Mouse (Mus musculus): ENCODE results near the gene Fbxl8.

Fbxl8 gene

DNA sequence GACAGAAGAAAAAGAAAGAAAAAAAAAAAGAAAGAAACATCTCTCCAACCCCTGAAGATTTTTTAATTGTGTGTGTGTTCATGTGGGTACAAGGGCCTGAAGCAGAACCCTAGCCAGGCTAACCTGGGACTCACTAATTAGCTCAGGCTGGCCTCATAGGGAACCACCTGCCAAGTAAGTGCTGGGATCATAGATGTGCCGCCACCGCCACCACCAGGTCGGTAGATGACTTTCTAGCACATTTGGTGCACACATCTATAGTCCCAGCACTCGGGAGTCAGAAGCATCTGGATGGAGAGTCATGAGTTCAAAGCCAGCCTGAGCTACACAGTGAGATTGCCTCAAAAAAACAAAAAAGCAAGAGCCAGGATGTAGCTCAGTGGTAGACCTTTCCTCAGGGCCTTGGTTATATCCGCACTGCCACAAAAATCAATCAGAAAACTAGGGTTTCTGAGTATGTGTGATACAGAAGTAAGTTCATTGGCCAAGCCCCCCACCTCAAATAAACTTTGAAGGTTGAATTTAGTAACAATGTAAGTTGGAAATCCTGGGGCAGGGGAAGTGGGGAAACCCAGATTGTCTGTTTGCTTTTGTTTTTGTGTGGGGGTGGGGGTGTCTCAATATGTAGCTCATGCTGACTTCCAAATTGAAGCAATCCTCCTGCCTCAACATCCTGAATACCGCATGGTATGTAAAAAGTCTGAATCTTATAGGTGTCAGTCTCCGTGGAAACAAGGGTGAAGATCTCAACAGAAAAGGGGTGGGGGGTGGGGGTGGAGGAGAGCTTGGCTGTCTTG lies 6.9 kb upstream of the Fbxl8 start:
- in situ Hi-C loops (cut with MboI, MseI): loop anchor here (5.0 to 10.0 kb wide), 3 partner anchors 133 to 1013 kb away; partner anchors contain the start of genes Cdh16 (in 1 of the 2) and Tk2 (in 1 of the 2)

DNA sequence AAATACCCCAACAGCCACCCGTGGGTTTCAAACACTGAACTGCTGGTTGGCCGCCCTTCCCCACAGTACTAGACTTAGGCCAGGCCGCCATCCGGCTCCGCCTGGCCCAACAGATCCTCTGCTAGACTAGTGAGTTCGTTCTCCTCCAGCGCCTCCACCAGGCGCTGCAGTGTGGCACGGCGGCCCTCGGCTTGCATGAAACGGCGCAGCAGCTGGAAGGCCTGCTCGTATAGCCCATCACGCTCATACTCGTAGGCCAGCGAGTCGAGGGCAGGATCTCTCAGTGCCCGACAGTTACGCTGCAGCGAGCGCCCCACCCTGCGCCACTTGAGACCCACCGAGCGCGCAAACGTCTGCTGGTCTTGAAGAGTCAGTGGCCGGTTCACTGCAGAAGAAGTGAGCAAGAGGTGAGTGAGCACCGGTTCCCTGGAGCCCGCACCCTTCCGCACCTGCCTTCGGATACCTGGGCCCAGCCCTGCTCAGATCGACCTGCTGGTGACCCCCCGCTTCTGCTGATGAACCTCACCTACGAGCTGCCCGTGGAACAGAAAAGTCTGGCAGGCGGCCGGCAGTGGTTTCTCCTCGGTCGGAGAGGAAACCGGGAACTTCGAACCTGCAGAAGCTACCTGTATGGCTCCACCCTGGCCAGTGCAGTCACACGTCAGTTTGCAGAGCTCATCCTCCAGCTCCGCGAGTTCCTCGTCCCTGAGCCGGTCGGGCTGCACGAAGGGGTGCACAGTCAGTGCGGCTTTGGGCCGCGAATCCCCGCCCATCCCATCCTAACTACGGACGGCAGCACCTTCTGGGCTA lies 5.3 kb upstream of the Fbxl8 start:
- in situ Hi-C loops (cut with MboI, MseI): loop anchor here (5.0 to 10.0 kb wide), 3 partner anchors 134 to 1014 kb away; partner anchors contain the start of genes Cdh16 (in 1 of the 2) and Tk2 (in 1 of the 2)

DNA sequence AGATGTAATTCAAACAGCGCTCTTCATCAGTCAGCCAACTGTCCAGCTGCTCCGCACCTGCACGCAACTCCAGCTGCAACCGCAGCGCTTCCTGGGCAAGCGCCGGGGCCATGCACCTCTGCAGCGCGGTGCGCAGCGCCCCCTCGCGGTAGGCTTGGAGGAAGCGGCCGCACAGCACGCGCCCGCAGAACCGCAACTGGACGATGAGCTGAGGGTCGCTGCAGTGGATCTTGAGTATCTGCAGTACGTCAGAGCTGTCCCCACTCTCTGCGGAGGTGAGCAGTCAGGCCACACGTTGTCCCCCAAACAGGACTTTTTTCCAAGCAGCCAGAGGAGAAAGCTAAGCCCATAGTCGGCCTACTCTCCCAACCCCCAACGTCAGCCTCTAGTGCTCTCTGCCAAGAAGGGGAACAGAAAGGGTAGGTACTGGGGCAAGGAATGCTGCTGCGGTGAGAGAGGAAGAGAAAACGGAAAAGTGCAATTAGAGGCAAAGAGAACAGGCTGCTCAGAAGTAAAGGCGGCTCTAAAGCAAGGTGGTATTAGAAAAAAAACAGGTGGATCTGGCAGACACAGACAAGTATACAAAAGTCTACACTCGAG lies 4.6 kb upstream of the Fbxl8 start:
- in situ Hi-C loops (cut with MboI, MseI): loop anchor here (5.0 to 10.0 kb wide), 3 partner anchors 135 to 1015 kb away; partner anchors contain the start of genes Cdh16 (in 1 of the 2) and Tk2 (in 1 of the 2)

DNA sequence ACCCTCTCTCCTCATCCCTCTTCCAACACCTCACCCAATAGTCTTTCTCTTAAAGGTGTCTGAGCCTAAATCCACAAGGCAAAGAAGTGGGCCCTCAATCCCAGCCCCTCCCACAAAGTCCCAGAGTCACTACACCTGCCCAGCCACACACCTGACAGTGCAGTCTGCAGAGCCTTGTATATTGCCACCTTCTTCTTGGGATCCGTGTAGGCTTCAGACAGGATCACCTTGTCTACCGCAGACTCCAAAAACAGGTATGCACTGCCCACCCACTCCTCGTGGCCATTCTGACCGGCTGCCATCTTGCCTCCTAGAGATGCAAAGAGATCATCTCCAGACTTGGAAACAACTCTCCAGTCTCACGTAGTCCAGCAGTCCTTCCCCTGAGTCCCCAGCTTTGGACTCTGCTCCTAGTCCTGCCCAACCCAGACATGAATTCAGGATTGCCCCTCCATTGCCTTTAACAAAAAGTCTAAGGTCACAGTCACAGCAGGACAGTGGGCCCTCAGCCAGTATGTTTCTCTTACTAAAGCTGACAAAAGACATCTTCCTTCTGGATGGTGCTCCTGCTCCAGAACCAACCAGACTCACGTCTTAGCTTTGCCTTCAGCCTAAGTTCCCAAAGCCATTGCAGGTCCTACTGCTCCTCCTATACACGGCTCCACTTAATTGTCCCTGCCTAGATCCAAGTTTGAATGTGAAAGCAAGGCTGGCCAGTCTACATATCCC lies 3.9 kb upstream of the Fbxl8 start:
- in situ Hi-C loops (cut with MboI, MseI): no loop called here

DNA sequence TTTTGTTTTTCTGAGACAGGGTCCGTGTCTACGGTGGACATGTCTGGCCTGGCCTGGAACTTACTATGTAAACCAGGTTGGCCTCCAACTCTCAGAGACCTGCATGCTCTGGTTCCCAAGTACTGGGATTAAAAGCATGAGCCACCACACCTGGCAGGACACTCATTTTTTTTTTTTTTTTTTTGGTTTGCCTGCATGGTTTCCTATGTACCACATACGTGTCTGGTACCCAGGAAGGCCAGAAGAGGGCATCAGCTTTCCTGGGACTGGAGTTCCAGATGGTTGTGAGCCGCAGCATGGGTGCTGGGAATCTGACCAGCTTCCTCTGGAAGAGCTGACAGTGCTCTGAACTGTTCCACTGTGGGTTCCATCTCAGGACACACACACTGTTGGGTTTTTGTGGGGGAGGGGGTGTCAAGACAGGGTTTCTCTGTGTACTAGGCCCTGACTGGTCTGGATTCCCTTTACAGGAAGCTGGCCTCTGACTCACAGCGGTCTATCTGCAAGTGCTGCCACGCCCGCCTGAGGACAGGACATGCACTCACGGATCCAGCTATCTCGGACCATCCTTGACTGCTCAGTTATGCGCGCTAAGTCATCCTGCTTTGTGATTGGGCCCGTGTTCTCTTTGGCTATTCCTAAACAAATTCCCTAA lies 3.0 kb upstream of the Fbxl8 start:
- in situ Hi-C loops (cut with MboI, MseI): no loop called here

DNA sequence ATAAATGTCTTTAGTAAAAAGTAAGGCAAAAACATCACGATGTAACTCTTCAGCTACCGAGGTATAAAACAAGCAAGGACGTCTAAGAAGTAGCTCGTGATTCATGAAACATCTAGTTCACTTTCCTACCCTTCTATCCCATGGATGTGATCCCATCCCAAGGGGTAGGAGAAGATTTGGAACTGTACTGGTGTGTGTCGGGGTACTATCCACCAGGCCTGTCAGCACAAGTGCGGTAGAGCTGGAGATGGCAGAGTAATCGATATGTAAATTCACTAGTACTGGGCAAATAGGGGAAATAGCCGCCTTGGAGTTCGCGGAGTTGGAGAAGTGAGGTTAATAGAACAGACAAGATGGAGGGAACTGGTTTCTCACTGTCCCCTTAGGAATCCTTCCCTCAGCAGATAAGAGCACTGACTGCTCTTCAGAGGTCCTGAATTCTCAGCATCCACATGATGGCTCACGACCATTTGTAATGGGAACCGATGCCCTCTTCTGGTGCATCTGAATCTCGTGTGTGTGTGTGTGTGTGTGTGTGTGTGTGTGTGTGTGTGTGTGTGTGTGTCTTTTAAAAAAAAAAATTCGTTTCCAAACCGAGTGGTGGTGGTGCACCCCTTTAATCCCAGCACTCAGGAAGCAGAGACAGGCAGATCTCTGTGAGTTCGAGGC lies 1.1 kb upstream of the Fbxl8 start:
- in situ Hi-C loops (cut with MboI, MseI): no loop called here

DNA sequence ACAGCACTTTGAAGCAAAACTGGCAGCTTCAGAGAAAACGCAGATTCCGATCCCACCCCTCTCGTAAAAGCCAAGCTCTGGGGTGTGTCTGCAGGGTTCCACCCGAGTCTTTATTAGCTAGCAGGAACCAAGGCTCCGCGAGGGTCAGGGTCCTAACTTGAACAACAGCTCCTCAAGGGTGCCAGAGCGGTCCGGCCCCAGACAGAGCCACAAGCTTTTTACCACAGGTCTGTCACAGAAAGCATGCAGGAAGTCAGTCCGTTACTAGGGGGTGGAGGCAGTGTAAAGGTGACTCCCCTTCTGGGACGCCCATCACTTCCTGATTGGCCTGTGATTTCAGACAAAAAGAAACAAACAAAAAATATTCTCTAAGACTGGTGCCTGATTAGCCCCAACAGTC lies 680 bp downstream of the Fbxl8 start:
- in situ Hi-C loops (cut with MboI, MseI): no loop called here

DNA sequence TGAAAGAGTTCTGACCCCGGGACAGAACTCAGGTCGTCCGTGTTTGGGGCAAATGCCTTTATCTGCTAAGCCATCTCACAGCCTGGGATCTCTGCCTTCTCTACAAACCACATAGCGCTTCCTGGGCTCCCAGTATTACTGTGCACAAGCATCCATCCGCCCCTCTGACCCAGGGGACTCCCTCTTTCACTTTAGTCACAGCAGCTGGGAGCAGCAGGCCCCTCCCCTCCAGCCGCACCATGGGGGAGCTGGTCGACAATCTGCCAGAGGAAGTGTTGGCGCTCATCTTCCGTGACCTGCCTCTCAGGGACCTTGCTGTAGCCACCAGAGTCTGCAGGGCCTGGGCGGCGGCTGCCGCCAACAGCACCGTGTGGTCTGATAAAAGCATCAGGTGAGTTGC lies 2.3 kb downstream of the Fbxl8 start:
- in situ Hi-C loops (cut with MboI, MseI): no loop called here

DNA sequence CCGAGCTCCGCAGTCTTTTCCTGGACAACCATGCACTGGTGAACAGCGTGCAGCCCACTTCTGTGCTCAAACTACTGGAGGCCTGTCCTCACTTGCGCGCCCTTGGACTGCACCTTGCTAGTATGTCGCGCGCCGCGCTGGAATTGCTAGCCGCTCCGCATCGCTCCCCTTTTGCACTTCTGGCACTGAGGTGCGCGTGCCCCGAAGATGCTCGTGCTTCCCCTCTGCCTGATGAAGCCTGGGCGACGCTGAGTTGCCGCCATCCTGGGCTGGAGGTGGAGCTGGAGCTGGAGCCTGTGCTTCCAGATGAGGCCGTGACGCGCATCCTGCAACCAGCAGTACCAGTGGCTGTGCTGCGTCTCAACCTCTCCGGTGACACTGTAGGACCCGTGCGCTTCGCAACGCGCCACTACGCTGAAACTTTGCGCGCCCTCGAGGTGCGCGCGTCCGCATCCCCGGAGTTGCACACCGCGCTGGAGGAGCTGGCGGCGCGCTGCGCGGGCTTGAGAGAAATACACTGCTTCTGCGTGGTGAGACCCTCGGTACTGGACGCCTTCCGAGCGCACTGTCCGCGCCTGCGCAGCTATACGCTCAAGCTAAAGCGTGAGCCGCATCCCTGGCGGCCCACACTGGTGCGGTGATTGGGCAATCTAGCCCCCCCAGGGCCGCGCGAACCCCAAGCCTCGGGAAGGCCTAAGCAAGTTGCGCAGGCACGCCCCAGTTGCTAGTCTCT lies 4.1 kb downstream of the Fbxl8 start:
- in situ Hi-C loops (cut with MboI, MseI): no loop called here

DNA sequence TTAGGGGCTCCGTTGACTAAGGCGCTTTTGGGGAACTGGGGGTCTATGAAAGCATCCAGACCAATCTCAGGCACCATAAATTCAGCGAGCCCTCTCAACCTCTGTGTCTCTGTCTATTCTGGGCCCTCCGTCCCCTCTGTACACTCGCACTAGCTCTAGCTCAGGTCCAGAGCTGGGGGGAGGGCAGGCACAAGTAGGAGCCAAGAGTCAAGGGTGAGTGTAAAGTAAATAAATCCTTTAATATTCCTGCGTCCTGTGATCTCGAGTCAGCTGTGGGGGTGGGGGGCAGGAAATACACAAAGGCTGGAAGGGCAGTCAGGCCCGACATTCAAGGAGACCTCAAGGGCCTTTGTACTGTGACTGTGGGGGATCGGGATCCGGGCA lies 4.6 kb downstream of the Fbxl8 start:
- in situ Hi-C loops (cut with MboI, MseI): no loop called here

DNA sequence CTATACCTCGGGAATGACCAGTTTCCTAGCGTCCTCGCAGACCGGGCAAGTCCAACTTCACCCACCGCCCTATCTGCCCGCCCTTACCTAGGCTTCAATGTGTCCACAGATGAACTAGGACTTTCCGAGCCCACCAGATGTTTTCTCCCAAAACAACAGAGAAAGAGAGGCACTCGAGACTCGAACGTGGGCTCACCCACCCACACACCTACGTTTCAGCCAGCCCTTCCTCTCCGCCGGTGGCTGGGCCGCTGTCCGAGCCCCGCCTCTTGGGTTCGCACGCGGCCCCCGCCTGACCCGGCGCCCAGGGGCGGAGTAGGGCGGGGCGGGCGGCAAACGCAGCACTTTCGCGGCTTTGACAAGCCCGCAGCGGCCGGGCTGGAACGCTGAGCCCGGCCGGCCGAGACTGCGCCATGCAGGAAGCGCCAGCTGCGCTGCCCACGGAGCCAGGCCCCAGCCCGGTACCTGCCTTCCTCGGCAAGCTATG lies 5.1 kb downstream of the Fbxl8 start, which contains the start of gene Hsf4:
Hsf4 (plus strand) TSS at position 341 of the 487 bp plus-strand sequence.
- in situ Hi-C loops (cut with MboI, MseI): no loop called here

DNA sequence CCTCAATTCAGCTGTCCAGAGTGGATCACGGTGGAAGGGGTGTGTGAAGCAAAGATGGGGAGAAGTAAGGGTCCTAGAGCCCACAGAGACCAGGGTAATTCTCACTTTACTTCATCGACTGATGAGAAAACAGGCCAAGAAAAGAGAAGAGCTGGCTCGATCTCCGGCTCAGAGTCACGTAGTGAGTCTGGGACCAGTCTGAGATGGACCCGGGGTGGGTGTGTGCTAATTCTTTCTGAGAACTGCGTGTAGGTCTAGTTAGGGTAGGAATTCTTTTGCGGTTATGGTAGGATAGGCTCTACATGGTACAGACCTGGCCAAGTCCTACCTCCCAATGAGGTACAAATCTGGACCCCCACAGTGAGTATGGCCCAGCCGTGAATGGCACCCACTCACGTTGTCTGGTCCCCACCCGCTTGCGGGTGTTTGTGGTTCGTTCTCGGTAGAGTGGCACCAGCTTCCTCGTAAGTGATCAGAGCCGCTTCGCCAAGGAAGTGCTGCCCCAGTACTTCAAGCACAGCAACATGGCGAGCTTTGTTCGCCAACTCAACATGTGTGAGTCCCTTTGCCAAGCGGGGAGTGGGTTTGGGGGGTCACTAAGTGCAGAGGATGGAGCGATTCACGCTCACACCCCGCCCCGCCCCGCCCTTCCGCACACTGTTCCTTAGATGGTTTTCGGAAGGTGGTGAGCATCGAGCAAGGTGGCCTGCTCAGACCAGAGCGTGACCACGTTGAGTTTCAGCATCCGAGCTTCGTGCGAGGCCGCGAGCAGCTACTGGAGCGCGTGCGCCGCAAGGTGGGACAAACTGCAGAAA lies 5.9 kb downstream of the Fbxl8 start:
- in situ Hi-C loops (cut with MboI, MseI): loop anchor here in 1 of 2 experiments (5.0 kb wide), 1 partner anchor 638 kb away; the partner anchor contains the start of gene Rrad

DNA sequence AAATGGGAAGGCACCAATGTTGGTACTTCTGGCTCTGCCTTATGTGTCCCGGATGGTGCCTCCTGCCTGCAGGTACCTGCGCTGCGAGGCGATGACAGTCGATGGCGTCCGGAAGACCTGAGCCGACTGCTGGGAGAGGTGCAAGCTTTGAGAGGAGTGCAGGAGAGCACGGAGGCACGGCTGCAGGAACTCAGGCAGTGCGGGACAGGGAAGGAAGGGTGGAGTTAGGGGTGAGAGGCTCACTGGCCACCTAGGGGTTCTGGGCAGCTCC lies 6.4 kb downstream of the Fbxl8 start:
- in situ Hi-C loops (cut with MboI, MseI): loop anchor here in 1 of 2 experiments (5.0 kb wide), 1 partner anchor 639 kb away; the partner anchor contains the start of gene Rrad

DNA sequence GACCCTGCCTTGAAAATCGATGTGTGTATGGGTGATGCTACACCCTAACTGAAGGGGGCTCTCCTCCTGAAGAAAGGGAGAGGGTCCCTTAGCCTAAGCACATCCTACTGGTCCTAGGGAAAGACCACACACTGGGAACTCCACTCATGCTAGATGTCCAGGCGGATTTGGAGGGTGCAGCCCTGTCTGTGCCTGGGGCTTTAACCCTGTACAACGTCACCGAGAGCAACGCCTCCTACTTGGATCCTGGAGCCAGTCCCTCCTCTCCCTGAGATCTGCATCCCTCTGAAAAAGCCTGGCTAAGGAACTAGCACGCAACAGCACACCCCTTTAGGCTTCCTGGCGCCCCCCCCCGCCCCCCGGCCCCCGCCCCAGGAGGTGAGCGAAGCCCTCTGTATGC lies 10.9 kb downstream of the Fbxl8 start:
- in situ Hi-C loops (cut with MboI, MseI): no loop called here

DNA sequence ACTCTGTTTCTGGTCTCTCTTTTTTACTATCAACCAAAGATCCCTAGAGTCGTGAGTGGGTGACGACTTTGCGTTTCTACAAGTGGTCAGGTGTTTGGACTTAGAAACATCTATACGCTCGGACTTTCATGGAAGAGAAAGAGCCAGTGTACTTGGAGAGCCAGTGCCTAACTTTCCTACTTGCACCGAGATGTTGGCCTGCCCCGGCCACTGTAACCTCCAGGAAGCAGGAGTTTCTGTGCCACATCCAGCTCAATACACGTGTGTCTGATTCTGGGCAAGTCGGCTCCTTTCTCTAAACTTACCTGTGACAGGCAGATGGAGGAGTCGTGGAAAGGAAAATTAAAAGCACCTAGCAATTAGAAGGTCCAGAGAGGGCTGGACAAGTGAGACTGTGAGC lies 11.4 kb downstream of the Fbxl8 start, which contains the start of gene Nol3:
Nol3 (plus strand) TSS at position 301 of the 400 bp plus-strand sequence.
- in situ Hi-C loops (cut with MboI, MseI): no loop called here

DNA sequence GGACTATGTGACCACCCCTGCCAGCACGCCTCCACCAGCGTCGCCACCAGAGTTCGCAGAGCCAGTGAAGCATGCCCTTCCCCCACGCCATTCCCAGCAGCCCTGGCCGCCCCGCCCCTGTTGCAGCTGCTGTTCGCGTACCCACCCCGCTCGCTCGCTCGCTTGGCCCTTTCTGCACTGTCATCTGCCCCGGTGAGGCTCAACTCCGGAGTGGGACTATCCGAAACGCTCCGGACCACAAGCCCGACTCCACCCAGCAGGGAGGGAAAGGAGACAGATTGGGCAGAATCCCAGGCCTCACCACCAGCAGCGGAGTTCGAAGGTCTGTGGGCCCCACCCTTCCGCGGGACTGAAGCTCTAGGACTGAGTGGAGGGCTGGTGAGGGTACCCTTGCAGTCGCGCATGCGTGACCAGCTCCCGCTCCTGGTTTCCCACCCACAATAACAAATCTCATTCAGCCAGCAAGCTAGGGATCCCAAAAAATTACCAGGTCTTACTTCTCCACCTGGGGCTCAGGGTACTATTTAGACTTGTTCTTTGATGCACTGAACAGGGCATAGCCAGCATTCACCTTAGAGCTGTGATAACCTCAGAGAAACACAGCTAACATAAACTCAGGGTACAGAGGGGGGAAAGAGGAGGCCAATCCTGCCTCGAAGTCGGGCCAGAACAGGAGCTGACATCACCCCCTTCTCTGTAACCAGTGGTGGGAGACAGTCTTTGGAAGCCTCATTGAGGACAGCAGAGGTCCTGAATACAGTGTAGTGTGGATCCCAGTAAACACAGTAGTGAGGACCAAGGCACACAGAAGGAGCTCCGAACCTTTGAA lies 12.1 kb downstream of the Fbxl8 start:
- in situ Hi-C loops (cut with MboI, MseI): no loop called here

DNA sequence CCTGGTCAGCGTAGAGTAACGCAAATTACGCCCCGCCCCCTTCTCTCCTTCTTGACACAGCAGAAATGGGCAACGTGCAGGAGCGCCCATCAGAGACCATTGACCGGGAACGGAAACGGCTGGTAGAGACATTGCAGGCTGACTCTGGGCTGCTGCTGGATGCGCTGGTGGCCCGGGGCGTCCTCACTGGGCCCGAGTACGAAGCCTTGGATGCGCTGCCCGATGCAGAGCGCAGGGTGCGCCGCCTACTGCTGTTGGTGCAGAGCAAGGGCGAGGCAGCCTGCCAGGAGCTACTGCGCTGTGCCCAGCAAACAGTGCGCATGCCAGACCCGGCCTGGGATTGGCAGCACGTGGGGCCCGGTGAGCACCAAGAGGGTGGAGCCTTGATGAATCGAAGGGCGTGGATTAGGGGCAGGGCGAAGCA lies 14.5 kb downstream of the Fbxl8 start:
- in situ Hi-C loops (cut with MboI, MseI): no loop called here

DNA sequence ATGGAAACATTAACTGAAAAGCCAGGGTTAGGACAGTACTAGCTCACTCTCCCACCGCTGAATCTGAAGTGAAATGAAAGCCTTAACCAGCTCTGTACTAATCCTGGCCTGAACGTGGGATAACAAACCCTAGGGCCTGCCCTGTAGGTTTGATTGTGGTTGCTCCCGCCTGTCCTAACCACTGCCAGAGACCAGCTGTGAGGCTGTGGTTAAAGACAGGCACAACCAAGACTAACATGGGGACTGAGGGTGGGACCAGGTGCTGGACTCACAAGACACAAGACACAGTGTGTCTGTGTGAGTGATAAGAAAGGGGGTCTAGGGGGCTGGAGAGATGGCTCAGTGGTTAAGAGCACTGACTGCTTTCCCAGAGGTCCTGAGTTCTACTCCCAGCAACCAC lies 16.1 kb downstream of the Fbxl8 start:
- in situ Hi-C loops (cut with MboI, MseI): no loop called here

Data from T-helper 17 cell (primary cell).